Mouse (Mus musculus) thymus, adult 2 months (tissue): Measurements from ENCODE around the gene Sspn.

Source experiments
- CTCF ChIP-seq: fragments of 200-500 bp; IDR thresholded peaks from 2 replicates; pipeline ENCODE4 v1.5.1; 2012; ENCODE audit warnings: mild to moderate bottlenecking, control low read depth, low read length, moderate library complexity, borderline replicate concordance; ENCODE audit not compliant: control insufficient read depth, poor library complexity, insufficient read depth; ENCODE audit errors: extremely low read depth
- POLR2A ChIP-seq: fragments of 200-500 bp; IDR thresholded peaks from 2 replicates; pipeline ENCODE4 v1.6.1; 2012; ENCODE audit warnings: mild to moderate bottlenecking, low read length, control low read depth, moderate library complexity; ENCODE audit not compliant: control insufficient read depth, poor library complexity, insufficient read depth; ENCODE audit errors: extremely low read depth

DNA sequence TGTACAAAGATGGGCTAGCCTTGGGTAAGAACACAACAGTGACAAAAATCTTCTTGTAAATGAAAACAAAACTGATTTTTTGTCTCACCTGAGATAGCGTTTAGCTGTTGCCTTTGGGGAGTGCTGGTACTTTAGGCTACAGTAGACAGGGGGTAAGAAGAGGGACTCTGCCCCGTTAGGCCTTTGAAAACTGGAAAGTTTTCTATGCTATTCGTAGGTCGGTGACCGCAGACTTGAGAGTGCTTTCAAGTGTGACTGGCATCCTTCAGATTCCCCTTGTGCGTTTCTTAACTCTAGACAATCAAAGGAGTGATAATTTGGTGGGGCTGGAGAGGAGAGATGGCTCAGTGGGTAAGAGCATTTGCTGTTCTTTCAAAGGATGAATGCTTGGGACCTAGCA lies 43.7 kb upstream of the Sspn start:
- TF ChIP-seq CTCF (no peak), POLR2A (no peak)
